Mouse (Mus musculus) testis, postnatal 14 days (tissue): ENCODE data around the gene Usp42.

Experiments
- DNase-seq: peaks from one replicate; pipeline ENCODE4 v3.0.0; 2021; ENCODE audit warnings: low spot score

Usp42 gene

GRCm38 (mm10) chr5:143690392-143690791 is 41.7 kb downstream of the Usp42 start:
- DNase-seq: no peak

GRCm38 (mm10) chr5:143687589-143687988 is 44.5 kb downstream of the Usp42 start:
- no peak for DNase-seq

GRCm38 (mm10) chr5:143686456-143686855 is 45.6 kb downstream of the Usp42 start:
- DNase-seq: no peak

- no peak for DNase-seq
These were observed 47.1 kb downstream of the Usp42 start for GRCm38 (mm10) chr5:143684911-143685390.

- no peak for DNase-seq
These were observed 48.4 kb downstream of the Usp42 start for GRCm38 (mm10) chr5:143683696-143684095.

GRCm38 (mm10) chr5:143679654-143680053 is 52.4 kb downstream of the Usp42 start:
- no peak for DNase-seq

GRCm38 (mm10) chr5:143678634-143679271 is 53.3 kb downstream of the Usp42 start:
- DNase-seq: no peak

GRCm38 (mm10) chr5:143677363-143677762 is 54.7 kb downstream of the Usp42 start:
- no peak for DNase-seq

GRCm38 (mm10) chr5:143676218-143676985 is 55.7 kb downstream of the Usp42 start:
- no peak for DNase-seq

- no peak for DNase-seq
These were observed 57.5 kb downstream of the Usp42 start for GRCm38 (mm10) chr5:143674576-143674975.

- no peak for DNase-seq
These were observed 61.2 kb downstream of the Usp42 start for GRCm38 (mm10) chr5:143670740-143671415.

GRCm38 (mm10) chr5:143669839-143670238 is 62.2 kb downstream of the Usp42 start:
- DNase-seq: no peak

GRCm38 (mm10) chr5:143669393-143669792 is 62.7 kb downstream of the Usp42 start:
- no peak for DNase-seq

- DNase-seq: no peak
These were observed 63.2 kb downstream of the Usp42 start for GRCm38 (mm10) chr5:143668884-143669283.

GRCm38 (mm10) chr5:143666015-143666414 is 66.1 kb downstream of the Usp42 start:
- DNase-seq: no peak

GRCm38 (mm10) chr5:143665561-143665960 is 66.5 kb downstream of the Usp42 start:
- DNase-seq: no peak

- DNase-seq: no peak
These were observed 68.9 kb downstream of the Usp42 start for GRCm38 (mm10) chr5:143663074-143663687.
